In genomic region chr8:105374513-105374966, GRCm38 (mm10) we compare ENCODE assay signal across 8 mouse cellular contexts. TPM values are rescaled to one million over a fixed set of nuclear protein-coding genes. Genes with fewer than 3 reads are reported as not detected.
DNase-seq lines count a peak whose midpoint lies in the region; ATAC-seq and TF ChIP-seq lines count a peak whose summit lies in the region.

No protein-coding gene starts in this region.

- 29% methylated on average over 31 of the region's 33 CpGs for WGBS in midbrain, embryonic 16.5 days

- H3K9me3 ChIP-seq in midbrain, embryonic 16.5 days (replicated peaks; ENCODE audit: control insufficient read depth, low read length, poor library complexity, severe bottlenecking), result peaks cover 3% of the 10 kb centered on the region

- H3K9ac ChIP-seq in midbrain, embryonic 16.5 days (ENCODE audit: low read depth, low read length), result no peak overlapping the region; the same call in 1 of the 2 replicates

- H3K36me3 ChIP-seq in midbrain, embryonic 16.5 days (ENCODE audit: control insufficient read depth, insufficient read depth, low read length), result 0 out of 2 replicates have a peak, but pooled peaks cover 2% of the 10 kb centered on the region

- peak; percentile 72 for TF ChIP-seq CTCF in layer of hippocampus, adult 2 months (conservative IDR thresholded peaks at IDR 0.05)

- no peak overlapping the region for H3K27ac ChIP-seq in layer of hippocampus, adult 2 months
- H3K27ac ChIP-seq in midbrain, embryonic 16.5 days (ENCODE audit: low read length), result no peak overlapping the region

- no peak overlapping the region for H3K4me3 ChIP-seq in layer of hippocampus, adult 2 months
- H3K4me3 ChIP-seq in midbrain, embryonic 16.5 days (ENCODE audit: low read depth, low read length), result 0 out of 2 replicates have a peak overlapping the region, but pooled peaks have one; percentile 2

- H3K27me3 ChIP-seq in midbrain, embryonic 16.5 days (ENCODE audit: control insufficient read depth, insufficient read depth, low read depth, low read length), result no peaks in the 10 kb centered on the region

- peaks cover 6% of the 10 kb centered on the region; the same call in 1 of the 2 replicates for H3K4me1 ChIP-seq in midbrain, embryonic 16.5 days (ENCODE audit: control insufficient read depth, insufficient read depth, low read length)

- peak overlapping the region; percentile 49 for H3K4me2 ChIP-seq in midbrain, embryonic 16.5 days (ENCODE audit: low read length)

- ATAC-seq in granulocyte monocyte progenitor cell, adult 5-6 weeks (replicated peaks; ENCODE audit: poor library complexity, severe bottlenecking), result peak; percentile 72
- no peak for ATAC-seq in midbrain, embryonic 16.5 days

- DNase-seq in layer of hippocampus, adult 2 months (ENCODE audit: low spot score in 2 of 2), result no peak
- no peak for DNase-seq in layer of hippocampus, adult 11-12 months (ENCODE audit: low spot score)
- peak; percentile 21 for DNase-seq in c-Kit-negative CD71-positive TER-119-positive erythroid progenitor cells, embryonic 14.5 days (ENCODE audit: low read depth, low spot score)
- DNase-seq in liver, result peak; percentile 60
- DNase-seq in left cerebral cortex, adult 11 months (ENCODE audit: low spot score), result no peak
- no peak for DNase-seq in gastrocnemius, adult 18-20 months (ENCODE audit: low spot score)

RNA-seq across cellular contexts. Expression of gene Plekhg4, which starts 1.5 kb away (rescaled TPM):
- 1 to 10 TPM; 1.7 to 2.2 TPM for total RNA-seq in layer of hippocampus, adult 2 months (2021)
- 0.47 TPM in 1 of 2 replicates, not detected in the other for total RNA-seq in granulocyte monocyte progenitor cell, adult 5-6 weeks (2014; fragmentation: Nextera tagmentation)
- 0.09 TPM in 1 of 2 replicates, not detected in the other for total RNA-seq in granulocyte monocyte progenitor cell, adult 5-6 weeks (2017)
- polyA plus RNA-seq in midbrain, embryonic 16.5 days (2015; fragmentation: Nextera tagmentation; extraction: Ambion mirVana), result 2.4 and 2.7 TPM in 2 replicates
- total RNA-seq in gastrocnemius, adult 18-20 months (2021), result under 1 TPM in 1 of 2 experiments, not detected in 1; 0.09 TPM

RNA-seq across cellular contexts. Expression of gene Slc9a5, which starts 25.9 kb away (rescaled TPM):
- 10 to 100 TPM; 13.3 to 14.9 TPM for total RNA-seq in layer of hippocampus, adult 2 months (2021)
- total RNA-seq in granulocyte monocyte progenitor cell, adult 5-6 weeks (2014; fragmentation: Nextera tagmentation), result 0.82 and 3.8 TPM in 2 replicates
- 0.41 and 0.73 TPM in 2 replicates for total RNA-seq in granulocyte monocyte progenitor cell, adult 5-6 weeks (2017)
- 13.3 and 15.1 TPM in 2 replicates for polyA plus RNA-seq in midbrain, embryonic 16.5 days (2015; fragmentation: Nextera tagmentation; extraction: Ambion mirVana)
- total RNA-seq in gastrocnemius, adult 18-20 months (2021), result under 1 TPM; 0.25 to 0.50 TPM

RNA-seq across cellular contexts. Expression of gene Fhod1, which starts 26.8 kb away (rescaled TPM):
- total RNA-seq in layer of hippocampus, adult 2 months (2021), result 1 to 10 TPM; 2.0 to 2.1 TPM
- 7.0 and 12.9 TPM in 2 replicates for total RNA-seq in granulocyte monocyte progenitor cell, adult 5-6 weeks (2014; fragmentation: Nextera tagmentation)
- 2.5 and 2.6 TPM in 2 replicates for total RNA-seq in granulocyte monocyte progenitor cell, adult 5-6 weeks (2017)
- polyA plus RNA-seq in midbrain, embryonic 16.5 days (2015; fragmentation: Nextera tagmentation; extraction: Ambion mirVana), result 0.49 and 1.0 TPM in 2 replicates
- total RNA-seq in gastrocnemius, adult 18-20 months (2021), result 10 to 100 TPM; 19.7 to 26.1 TPM

RNA-seq across cellular contexts. Expression of gene Kctd19, which starts 38.8 kb away (rescaled TPM):
- not detected for total RNA-seq in layer of hippocampus, adult 2 months (2021)
- not detected in 2 replicates for total RNA-seq in granulocyte monocyte progenitor cell, adult 5-6 weeks (2014; fragmentation: Nextera tagmentation)
- not detected in 2 replicates for total RNA-seq in granulocyte monocyte progenitor cell, adult 5-6 weeks (2017)
- not detected in 2 replicates for polyA plus RNA-seq in midbrain, embryonic 16.5 days (2015; fragmentation: Nextera tagmentation; extraction: Ambion mirVana)
- under 1 TPM in 1 of 2 experiments, not detected in 1; 0.21 TPM for total RNA-seq in gastrocnemius, adult 18-20 months (2021)

RNA-seq across cellular contexts. Expression of gene Lrrc36, which starts 38.8 kb away (rescaled TPM):
- total RNA-seq in layer of hippocampus, adult 2 months (2021), result under 1 TPM; 0.42 to 0.84 TPM
- 0.36 TPM in 1 of 2 replicates, not detected in the other for total RNA-seq in granulocyte monocyte progenitor cell, adult 5-6 weeks (2014; fragmentation: Nextera tagmentation)
- not detected in 2 replicates for total RNA-seq in granulocyte monocyte progenitor cell, adult 5-6 weeks (2017)
- polyA plus RNA-seq in midbrain, embryonic 16.5 days (2015; fragmentation: Nextera tagmentation; extraction: Ambion mirVana), result 0.85 and 0.89 TPM in 2 replicates
- under 1 TPM; 0.41 to 0.64 TPM for total RNA-seq in gastrocnemius, adult 18-20 months (2021)

Comparison
In these comparisons a context has a peak if more than half of its experiments do, and no peak if none do; other contexts are left out.
1. DNase-seq: peak in c-Kit-negative CD71-positive TER-119-positive erythroid progenitor cells, embryonic 14.5 days (single experiment) and liver (single experiment); none in layer of hippocampus, adult 2 months (0 of 2), layer of hippocampus, adult 11-12 months (single experiment), left cerebral cortex, adult 11 months (single experiment) and gastrocnemius, adult 18-20 months (single experiment).